Mouse (Mus musculus): Measurements from ENCODE around the gene Hsd17b2.

DNA sequence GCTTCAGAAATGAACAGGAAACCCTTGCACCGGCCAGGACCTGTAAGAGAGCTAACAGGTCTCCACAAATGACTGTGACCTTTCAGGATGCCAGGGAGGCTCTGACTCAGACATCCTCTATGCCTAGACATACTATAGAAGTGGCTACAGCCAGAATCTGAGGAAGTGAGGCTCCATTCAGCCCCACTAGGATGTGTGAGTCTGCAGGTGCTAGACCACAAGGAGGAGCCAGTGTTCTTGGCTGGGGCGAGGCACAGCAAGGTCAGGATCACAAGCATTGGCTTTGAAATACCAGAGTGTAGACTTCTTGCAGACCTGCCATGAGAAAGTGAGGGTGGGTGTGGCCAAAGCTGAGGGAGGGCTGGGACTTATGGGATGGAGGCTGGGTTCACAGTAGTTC is 70.9 kb downstream of the Hsd17b2 start:
- TF ChIP-seq GATA1 (IDR thresholded peaks at IDR 0.05; ENCODE audit: low read length) (no peak; the same call in 1 of the 2 replicates), TAL1 (IDR thresholded peaks at IDR 0.05; ENCODE audit: low read length) (no peak)

Data from erythroblast, embryonic 14.5 days (primary cell).